Mouse (Mus musculus): ENCODE data around the gene Srrm4. TPM values are rescaled to one million over a fixed set of nuclear protein-coding genes. Genes with fewer than 3 reads are reported as not detected.

Srrm4 gene
- polyA plus RNA-seq, 1 experiment from 2014 or later = 19.2 TPM

- H3K9me3 ChIP-seq (ENCODE audit: control insufficient read depth, low read length) = no peaks in the 10 kb centered on the region
- no peak overlapping the region for H3K27ac ChIP-seq
- no peak overlapping the region for H3K4me3 ChIP-seq (replicated peaks; ENCODE audit: low read length)
- DNase-seq (ENCODE audit: low spot score) = no peak
- no peaks in the 10 kb centered on the region for H3K27me3 ChIP-seq (ENCODE audit: control insufficient read depth, insufficient read depth, low read length)
- H3K36me3 ChIP-seq (replicated peaks; ENCODE audit: control insufficient read depth, insufficient read depth) = peaks cover 14% of the 10 kb centered on the region
- ATAC-seq (ENCODE audit: low FRiP score) = no peak
- H3K9ac ChIP-seq = no peak overlapping the region
- 24% methylated on average over 10 of the region's 10 CpGs for WGBS
- H3K4me2 ChIP-seq (replicated peaks) = no peak overlapping the region
- H3K4me1 ChIP-seq (replicated peaks; ENCODE audit: control insufficient read depth, insufficient read depth, low read length) = peaks cover 22% of the 10 kb centered on the region
Observed at GRCm38 (mm10) chr5:116456796-116457515, 134.7 kb downstream of the Srrm4 start.

GRCm38 (mm10) chr5:116453401-116453851 lies 138.2 kb downstream of the Srrm4 start:
- ATAC-seq (ENCODE audit: low FRiP score) (no peak), DNase-seq (ENCODE audit: low spot score) (peak; percentile 59)
- WGBS = 7% methylated on average over 27 of the region's 27 CpGs
- H3K4me2 ChIP-seq (replicated peaks) = peak overlapping the region; percentile 40
- H3K27ac ChIP-seq = no peak overlapping the region
- peaks cover 6% of the 10 kb centered on the region; the same call in 1 of the 2 replicates for H3K4me1 ChIP-seq (replicated peaks; ENCODE audit: control insufficient read depth, insufficient read depth, low read length)
- no peak overlapping the region for H3K4me3 ChIP-seq (replicated peaks; ENCODE audit: low read length)
- no peaks in the 10 kb centered on the region for H3K9me3 ChIP-seq (ENCODE audit: control insufficient read depth, low read length)
- peaks cover 21% of the 10 kb centered on the region for H3K36me3 ChIP-seq (replicated peaks; ENCODE audit: control insufficient read depth, insufficient read depth)
- no peak overlapping the region for H3K9ac ChIP-seq
- H3K27me3 ChIP-seq (ENCODE audit: control insufficient read depth, insufficient read depth, low read length) = no peaks in the 10 kb centered on the region

DNA sequence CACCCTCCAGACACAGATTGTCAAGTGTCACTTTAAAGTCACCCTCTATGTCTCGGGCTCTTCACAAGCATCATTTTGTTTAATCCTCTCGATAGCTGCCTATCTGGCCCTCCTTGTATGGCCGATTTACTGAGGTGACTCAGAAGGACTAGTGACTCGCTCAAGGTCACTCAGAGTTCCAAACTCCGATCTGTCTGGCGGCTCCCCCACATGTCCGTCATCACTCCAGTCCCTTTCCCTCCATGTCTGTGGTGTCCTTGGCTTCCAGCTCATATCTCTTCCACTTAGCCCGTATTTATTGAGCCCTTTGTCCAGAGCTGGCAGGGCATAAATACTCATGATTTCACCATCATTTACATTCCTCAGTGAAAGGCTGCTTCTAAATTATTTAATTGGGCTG lies 140.7 kb downstream of the Srrm4 start:
- peaks cover 18% of the 10 kb centered on the region for H3K36me3 ChIP-seq (replicated peaks; ENCODE audit: control insufficient read depth, insufficient read depth)
- DNase-seq (ENCODE audit: low spot score) (no peak), ATAC-seq (ENCODE audit: low FRiP score) (no peak)
- 93% methylated on average over 8 of the region's 8 CpGs for WGBS
- H3K27ac ChIP-seq = no peak overlapping the region
- no peaks in the 10 kb centered on the region for H3K9me3 ChIP-seq (ENCODE audit: control insufficient read depth, low read length)
- no peak overlapping the region for H3K9ac ChIP-seq
- H3K4me3 ChIP-seq (replicated peaks; ENCODE audit: low read length) = no peak overlapping the region
- H3K27me3 ChIP-seq (ENCODE audit: control insufficient read depth, insufficient read depth, low read length) = no peaks in the 10 kb centered on the region
- no peak overlapping the region for H3K4me2 ChIP-seq (replicated peaks)
- peaks cover 4% of the 10 kb centered on the region; the same call in 1 of the 2 replicates for H3K4me1 ChIP-seq (replicated peaks; ENCODE audit: control insufficient read depth, insufficient read depth, low read length)

DNA sequence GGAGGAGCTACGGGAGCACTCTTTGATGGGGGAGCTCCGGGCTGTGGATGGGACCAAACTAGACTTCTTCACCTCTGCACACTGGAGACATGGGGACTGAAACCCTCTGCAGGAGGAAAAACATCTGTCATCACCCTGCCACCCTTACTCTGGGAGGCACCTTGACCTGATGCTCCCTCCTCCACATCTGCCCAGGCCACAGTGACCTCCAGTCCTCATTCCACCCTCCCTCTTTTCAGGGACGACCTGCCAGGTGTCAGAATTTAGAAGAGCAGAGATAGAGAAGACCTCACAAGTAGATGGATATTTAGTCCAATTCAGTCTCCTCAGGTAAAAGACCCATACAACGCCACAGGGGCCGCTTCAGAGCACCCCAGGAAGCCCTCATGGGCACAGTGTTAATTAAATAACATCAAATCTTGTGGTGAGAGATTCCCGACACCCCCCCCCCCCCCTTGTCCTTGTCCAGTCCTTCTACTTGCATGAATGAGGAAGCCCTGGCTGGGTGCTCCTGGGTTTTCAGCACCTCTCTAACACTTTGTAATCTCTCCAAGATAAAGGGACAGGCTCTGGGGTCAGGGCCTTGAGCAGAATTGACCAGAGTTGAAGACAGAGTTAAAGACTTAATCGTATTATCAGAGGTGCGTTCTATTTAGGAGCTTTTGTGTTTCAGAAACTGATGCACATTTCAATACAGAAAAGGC lies 141.9 kb downstream of the Srrm4 start:
- Histone ChIP-seq H3K4me2 (replicated peaks) (no peak overlapping the region), H3K27me3 (ENCODE audit: control insufficient read depth, insufficient read depth, low read length) (no peaks in the 10 kb centered on the region), H3K9ac (no peak overlapping the region), H3K9me3 (ENCODE audit: control insufficient read depth, low read length) (no peaks in the 10 kb centered on the region), H3K36me3 (replicated peaks; ENCODE audit: control insufficient read depth, insufficient read depth) (peaks cover 18% of the 10 kb centered on the region), H3K4me1 (replicated peaks; ENCODE audit: control insufficient read depth, insufficient read depth, low read length) (peaks cover 4% of the 10 kb centered on the region; the same call in 1 of the 2 replicates), H3K27ac (no peak overlapping the region), H3K4me3 (replicated peaks; ENCODE audit: low read length) (no peak overlapping the region)
- ATAC-seq (ENCODE audit: low FRiP score) = no peak
- 67% methylated on average over 8 of the region's 8 CpGs for WGBS
- no peak for DNase-seq (ENCODE audit: low spot score)

DNA sequence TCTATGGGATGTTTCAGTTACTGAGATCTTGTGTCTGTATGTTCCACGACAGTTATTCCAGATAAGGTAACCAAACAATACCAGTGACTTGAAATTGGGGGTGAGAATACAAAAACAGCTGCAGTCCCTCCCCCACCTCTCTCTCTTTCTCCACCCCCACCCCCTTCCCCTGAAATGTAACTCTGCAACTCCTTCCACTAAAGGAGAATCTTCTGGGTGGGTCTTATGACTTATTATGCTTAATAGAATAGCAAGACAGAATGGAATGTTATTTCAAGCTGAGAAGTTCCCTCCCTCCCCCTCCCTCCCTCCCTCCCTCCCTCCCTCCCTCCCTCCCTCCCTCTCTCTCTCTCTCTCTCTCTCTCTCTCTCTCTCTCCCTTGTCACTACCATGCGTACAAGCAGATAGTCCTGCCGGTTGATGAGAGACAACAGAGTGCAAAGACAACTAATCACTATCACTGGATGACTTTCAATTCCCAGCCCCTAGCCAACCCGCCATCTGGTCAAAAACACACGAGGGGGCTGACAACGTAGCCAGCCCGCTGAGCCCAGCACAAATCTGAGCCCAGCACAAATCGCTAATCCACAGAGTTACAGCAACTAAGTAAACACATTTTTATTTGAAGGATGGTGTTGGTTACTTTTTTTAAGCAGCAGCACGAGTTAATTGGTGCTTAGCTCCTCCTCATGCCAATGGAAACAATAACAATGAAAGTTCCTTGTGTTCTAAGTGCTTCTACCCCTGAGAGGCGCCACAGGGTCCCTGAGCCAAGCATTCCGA lies 143.0 kb downstream of the Srrm4 start:
- peaks cover 6% of the 10 kb centered on the region; the same call in 1 of the 2 replicates for H3K4me1 ChIP-seq (replicated peaks; ENCODE audit: control insufficient read depth, insufficient read depth, low read length)
- WGBS = 9% methylated on average over 11 of the region's 11 CpGs
- peaks cover 25% of the 10 kb centered on the region for H3K36me3 ChIP-seq (replicated peaks; ENCODE audit: control insufficient read depth, insufficient read depth)
- no peaks in the 10 kb centered on the region for H3K27me3 ChIP-seq (ENCODE audit: control insufficient read depth, insufficient read depth, low read length)
- no peak overlapping the region for H3K4me2 ChIP-seq (replicated peaks)
- no peaks in the 10 kb centered on the region for H3K9me3 ChIP-seq (ENCODE audit: control insufficient read depth, low read length)
- no peak for DNase-seq (ENCODE audit: low spot score)
- no peak for ATAC-seq (ENCODE audit: low FRiP score)
- H3K27ac ChIP-seq = no peak overlapping the region
- H3K9ac ChIP-seq = no peak overlapping the region
- H3K4me3 ChIP-seq (replicated peaks; ENCODE audit: low read length) = no peak overlapping the region

DNA sequence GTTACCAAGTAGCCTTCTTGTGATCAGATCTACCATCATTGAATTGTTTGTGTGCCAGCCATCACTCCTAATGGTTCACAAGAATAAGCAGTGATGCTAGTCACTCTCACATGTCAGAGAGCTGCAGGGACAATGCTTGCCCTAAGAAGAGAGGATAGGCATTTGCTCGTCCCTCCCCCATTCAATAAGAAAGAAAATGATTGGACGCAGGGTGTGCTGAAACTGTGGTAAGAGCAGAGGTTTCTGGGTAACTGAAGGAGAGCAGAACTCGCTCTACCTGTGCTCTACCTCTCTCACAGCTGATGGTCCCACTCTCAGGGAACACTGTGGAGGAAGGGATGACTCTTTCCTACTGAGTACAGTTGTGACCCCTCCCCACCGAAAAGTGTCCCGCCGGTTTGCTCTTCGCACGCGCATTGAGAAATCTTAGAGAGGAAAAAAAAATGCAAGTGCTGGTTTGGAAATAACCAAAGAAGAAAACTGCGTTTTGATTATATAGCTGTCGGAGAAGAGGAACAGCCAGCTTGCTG lies 143.7 kb downstream of the Srrm4 start:
- Histone ChIP-seq H3K9ac (no peak overlapping the region), H3K4me1 (replicated peaks; ENCODE audit: control insufficient read depth, insufficient read depth, low read length) (peaks cover 8% of the 10 kb centered on the region; the same call in 1 of the 2 replicates), H3K9me3 (ENCODE audit: control insufficient read depth, low read length) (no peaks in the 10 kb centered on the region), H3K27me3 (ENCODE audit: control insufficient read depth, insufficient read depth, low read length) (no peaks in the 10 kb centered on the region), H3K36me3 (replicated peaks; ENCODE audit: control insufficient read depth, insufficient read depth) (peaks cover 20% of the 10 kb centered on the region), H3K4me3 (replicated peaks; ENCODE audit: low read length) (no peak overlapping the region), H3K27ac (no peak overlapping the region), H3K4me2 (replicated peaks) (no peak overlapping the region)
- DNase-seq (ENCODE audit: low spot score) (no peak), ATAC-seq (ENCODE audit: low FRiP score) (no peak)
- 49% methylated on average over 11 of the region's 11 CpGs for WGBS

GRCm38 (mm10) chr5:116446552-116446951 lies 145.1 kb downstream of the Srrm4 start:
- no peak for ATAC-seq (ENCODE audit: low FRiP score)
- WGBS = 53% methylated on average over 23 of the region's 23 CpGs

GRCm38 (mm10) chr5:116445634-116446367 lies 145.8 kb downstream of the Srrm4 start:
- Histone ChIP-seq H3K36me3 (replicated peaks; ENCODE audit: control insufficient read depth, insufficient read depth) (peaks cover 8% of the 10 kb centered on the region; the same call in 1 of the 2 replicates), H3K4me2 (replicated peaks) (no peak overlapping the region), H3K9ac (no peak overlapping the region), H3K9me3 (ENCODE audit: control insufficient read depth, low read length) (no peaks in the 10 kb centered on the region), H3K27me3 (ENCODE audit: control insufficient read depth, insufficient read depth, low read length) (no peaks in the 10 kb centered on the region), H3K4me3 (replicated peaks; ENCODE audit: low read length) (no peak overlapping the region), H3K4me1 (replicated peaks; ENCODE audit: control insufficient read depth, insufficient read depth, low read length) (peaks cover 8% of the 10 kb centered on the region; the same call in 1 of the 2 replicates), H3K27ac (no peak overlapping the region)
- DNase-seq (ENCODE audit: low spot score) (no peak), ATAC-seq (ENCODE audit: low FRiP score) (no peak)
- WGBS = 57% methylated on average over 10 of the region's 10 CpGs

More at GRCm38 (mm10) chr5:116446552-116446951, 145.1 kb downstream of the Srrm4 start:
- H3K9ac ChIP-seq = no peak overlapping the region
- no peaks in the 10 kb centered on the region for H3K9me3 ChIP-seq (ENCODE audit: control insufficient read depth, low read length)
- peaks cover 8% of the 10 kb centered on the region; the same call in 1 of the 2 replicates for H3K4me1 ChIP-seq (replicated peaks; ENCODE audit: control insufficient read depth, insufficient read depth, low read length)
- no peak overlapping the region for H3K4me3 ChIP-seq (replicated peaks; ENCODE audit: low read length)
- DNase-seq (ENCODE audit: low spot score) = no peak
- H3K27me3 ChIP-seq (ENCODE audit: control insufficient read depth, insufficient read depth, low read length) = no peaks in the 10 kb centered on the region
- no peak overlapping the region for H3K4me2 ChIP-seq (replicated peaks)
- no peak overlapping the region for H3K27ac ChIP-seq
- peaks cover 13% of the 10 kb centered on the region; the same call in 1 of the 2 replicates for H3K36me3 ChIP-seq (replicated peaks; ENCODE audit: control insufficient read depth, insufficient read depth)

Data from hindbrain, embryonic 14.5 days (tissue).